Mouse (Mus musculus) kidney, postnatal 25 days (tissue): Measurements from ENCODE around the gene Rab7.

Source experiments
- DNase-seq, 2 experiments: peaks; one replicate each; pipeline ENCODE4 v3.0.0; 2021; ENCODE audit warnings: mixed read lengths in 2 of 2

Gene Rab7

GRCm38 (mm10) chr6:88044577-88045405 is at the start of gene Rab7:
Rab7 (minus strand) TSS chr6:88045270.
- DNase-seq = peak; percentile 97 to 99

GRCm38 (mm10) chr6:88088971-88089370 is 43.9 kb upstream of the Rab7 start:
- no peak for DNase-seq

GRCm38 (mm10) chr6:88084278-88085151 is 39.4 kb upstream of the Rab7 start, which contains the start of gene Rpn1:
Rpn1 (plus strand) TSS chr6:88084482.
- peak; percentile 99 for DNase-seq

- no peak for DNase-seq
These were observed 38.6 kb upstream of the Rab7 start for GRCm38 (mm10) chr6:88083672-88084071.

- DNase-seq = no peak
These were observed 38.0 kb upstream of the Rab7 start for GRCm38 (mm10) chr6:88083095-88083494.

- no peak for DNase-seq
These were observed 31.0 kb upstream of the Rab7 start for GRCm38 (mm10) chr6:88075960-88076517.

GRCm38 (mm10) chr6:88074752-88075554 is 29.9 kb upstream of the Rab7 start:
- peak; percentile 97 to 98 for DNase-seq

- DNase-seq = peak; percentile 82 to 92
These were observed 26.1 kb upstream of the Rab7 start for GRCm38 (mm10) chr6:88071216-88071615.

- DNase-seq = no peak
These were observed 25.4 kb upstream of the Rab7 start for GRCm38 (mm10) chr6:88070468-88070867.

- no peak for DNase-seq
These were observed 23.7 kb upstream of the Rab7 start for GRCm38 (mm10) chr6:88068739-88069138.

- no peak for DNase-seq
These were observed 22.7 kb upstream of the Rab7 start for GRCm38 (mm10) chr6:88067722-88068121.

GRCm38 (mm10) chr6:88065968-88066367 is 20.9 kb upstream of the Rab7 start:
- DNase-seq = no peak

GRCm38 (mm10) chr6:88065116-88065515 is 20.0 kb upstream of the Rab7 start:
- DNase-seq = peak; percentile 77 to 82

GRCm38 (mm10) chr6:88064072-88064642 is 19.1 kb upstream of the Rab7 start:
- DNase-seq = no peak

- no peak for DNase-seq
These were observed 17.3 kb upstream of the Rab7 start for GRCm38 (mm10) chr6:88062398-88062797.

GRCm38 (mm10) chr6:88061406-88061805 is 16.3 kb upstream of the Rab7 start:
- no peak for DNase-seq

- no peak for DNase-seq
These were observed 15.5 kb upstream of the Rab7 start for GRCm38 (mm10) chr6:88060602-88061001.

- DNase-seq = no peak
These were observed 14.8 kb upstream of the Rab7 start for GRCm38 (mm10) chr6:88059903-88060302.

- no peak for DNase-seq
These were observed 11.8 kb upstream of the Rab7 start for GRCm38 (mm10) chr6:88056866-88057265.

GRCm38 (mm10) chr6:88055663-88056062 is 10.6 kb upstream of the Rab7 start:
- peak in 1 of 2 experiments; percentile 17 for DNase-seq

GRCm38 (mm10) chr6:88054081-88054835 is 9.2 kb upstream of the Rab7 start:
- no peak for DNase-seq
